27 mouse cellular contexts compared by ENCODE assay signal in the genomic region with DNA sequence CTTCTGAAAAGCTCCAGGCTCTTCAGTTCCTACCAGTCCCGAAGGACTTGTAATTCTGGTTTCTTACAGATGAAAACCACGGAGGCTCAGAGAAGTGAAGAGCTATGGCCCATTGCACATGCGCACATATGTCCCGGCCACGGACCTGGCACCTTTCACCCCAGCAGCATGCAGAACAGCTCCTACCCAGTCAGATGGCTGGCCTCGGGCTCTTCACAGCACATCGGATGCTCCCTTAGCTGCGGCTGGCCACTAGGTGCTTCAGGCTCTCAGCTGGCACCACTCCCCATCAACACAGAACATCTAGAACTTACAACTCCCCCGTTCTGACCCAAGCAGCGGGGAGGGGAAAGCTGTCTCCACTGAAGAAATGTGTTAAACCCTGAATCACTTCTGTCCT. TPM values are rescaled to one million over a fixed set of nuclear protein-coding genes. Genes with fewer than 3 reads are reported as not detected.
A peak's percentile ranks its signal among the peaks of the same experiment; 100 is the strongest.
DNase-seq lines count a peak whose midpoint lies in the region; ATAC-seq and TF ChIP-seq lines count a peak whose summit lies in the region.
"Had no signal": no experiment of that assay in that cellular context is flagged by ENCODE, and none has a peak within 500 bp of the region (broad histone marks: within the 10 kb centered on the region; RNA-seq: fewer than 3 reads in every experiment).

No protein-coding gene starts in this region.

- peaks cover 48% of the 10 kb centered on the region for H3K27me3 ChIP-seq in neural tube, embryonic 11.5 days (ENCODE audit: control insufficient read depth, insufficient read depth, low read length)
- peaks cover 69% of the 10 kb centered on the region for H3K27me3 ChIP-seq in neural tube, embryonic 15.5 days (replicated peaks)
- H3K27me3 ChIP-seq in thymus, adult 2 months (ENCODE audit: control insufficient read depth, insufficient read depth, low read length) = peaks cover 7% of the 10 kb centered on the region

- ATAC-seq in neural tube, embryonic 11.5 days (ENCODE audit: insufficient read depth, low FRiP score, low TSS enrichment) = no peak
- no peak for ATAC-seq in neural tube, embryonic 15.5 days (ENCODE audit: low FRiP score)
- ATAC-seq: activated CD4-positive, CD25-positive, alpha-beta regulatory T cell, adult 4 months; CD4-positive, CD25-positive, alpha-beta regulatory T cell, adult 4 months; forebrain, embryonic 14.5 days; forebrain, postnatal 0 days; hindbrain, embryonic 16.5 days; intestine, embryonic 15.5 days had no signal

- no peak overlapping the region for H3K9ac ChIP-seq in neural tube, embryonic 11.5 days (ENCODE audit: low read length)
- H3K9ac ChIP-seq in neural tube, embryonic 15.5 days (replicated peaks) = no peak overlapping the region
- H3K9ac ChIP-seq: forebrain, postnatal 0 days; heart, embryonic 12.5 days; heart, embryonic 15.5 days; hindbrain, embryonic 13.5 days; intestine, embryonic 15.5 days had no signal

- no peak overlapping the region for H3K27ac ChIP-seq in neural tube, embryonic 11.5 days (ENCODE audit: low read depth, low read length)
- H3K27ac ChIP-seq in neural tube, embryonic 15.5 days (replicated peaks) = no peak overlapping the region
- H3K27ac ChIP-seq in thymus, adult 2 months (ENCODE audit: control insufficient read depth, insufficient read depth, low read length) = no peak overlapping the region
- H3K27ac ChIP-seq: heart, embryonic 15.5 days; hindbrain, embryonic 10.5 days; hindbrain, embryonic 13.5 days; intestine, embryonic 15.5 days had no signal

- peak; percentile 6 for DNase-seq in neural tube, embryonic 11.5 days (ENCODE audit: low spot score)
- peak; percentile 50 for DNase-seq in brain, adult 2 months (ENCODE audit: low read depth, low spot score)
- peak; percentile 62 for DNase-seq in gonadal fat pad, adult 2 months (ENCODE audit: low read depth)
- DNase-seq in testis, postnatal 14 days (ENCODE audit: low spot score) = peak; percentile 64
- no peak for DNase-seq in thymus, adult 2 months
- DNase-seq in layer of hippocampus, adult 18-20 months (ENCODE audit: low spot score in 2 of 2) = no peak
- DNase-seq: adrenal gland, postnatal 10 days; adrenal gland, postnatal 36 days; cerebellum, adult 11 months; cerebellum, adult 9-11 months; forebrain, postnatal 0 days; gastrocnemius, postnatal 14 days; heart, adult 18-20 months; heart, postnatal 10 days; heart, postnatal 36 days had no signal

- H3K4me3 ChIP-seq in neural tube, embryonic 11.5 days (ENCODE audit: low read depth, low read length) = no peak overlapping the region
- no peak overlapping the region for H3K4me3 ChIP-seq in neural tube, embryonic 15.5 days (replicated peaks)
- no peak overlapping the region for H3K4me3 ChIP-seq in thymus, adult 2 months (ENCODE audit: control insufficient read depth, insufficient read depth, low read length)
- H3K4me3 ChIP-seq: heart, embryonic 12.5 days; heart, embryonic 15.5 days; hindbrain, embryonic 10.5 days; hindbrain, embryonic 13.5 days; intestine, embryonic 15.5 days had no signal

- WGBS in neural tube, embryonic 11.5 days = 67% methylated on average over 10 of the region's 10 CpGs
- WGBS in neural tube, embryonic 15.5 days = 66% methylated on average over 10 of the region's 10 CpGs
- 83% methylated on average over 10 of the region's 10 CpGs for WGBS in thymus, adult 2 months

- H3K9me3 ChIP-seq in neural tube, embryonic 11.5 days (ENCODE audit: control insufficient read depth, low read length) = no peaks in the 10 kb centered on the region
- H3K9me3 ChIP-seq in neural tube, embryonic 15.5 days (replicated peaks) = no peaks in the 10 kb centered on the region
- H3K9me3 ChIP-seq: heart, embryonic 12.5 days; heart, embryonic 15.5 days; hindbrain, embryonic 10.5 days; hindbrain, embryonic 13.5 days; intestine, embryonic 15.5 days had no signal

- no peaks in the 10 kb centered on the region for H3K36me3 ChIP-seq in neural tube, embryonic 11.5 days (ENCODE audit: control insufficient read depth, insufficient read depth, low read length)
- H3K36me3 ChIP-seq in neural tube, embryonic 15.5 days = no peaks in the 10 kb centered on the region
- no peaks in the 10 kb centered on the region for H3K36me3 ChIP-seq in thymus, adult 2 months (ENCODE audit: control insufficient read depth, insufficient read depth, low read length)
- H3K36me3 ChIP-seq: heart, embryonic 12.5 days; heart, embryonic 15.5 days; hindbrain, embryonic 10.5 days; hindbrain, embryonic 13.5 days; intestine, embryonic 15.5 days had no signal

- TF ChIP-seq CTCF in thymus, adult 2 months (IDR thresholded peaks at IDR 0.05; ENCODE audit: borderline replicate concordance, control insufficient read depth, extremely low read depth, insufficient read depth, low read length, poor library complexity) = no peak

- no peak overlapping the region for H3K4me2 ChIP-seq in neural tube, embryonic 11.5 days (ENCODE audit: low read depth)
- no peak overlapping the region for H3K4me2 ChIP-seq in neural tube, embryonic 15.5 days
- H3K4me2 ChIP-seq: heart, embryonic 12.5 days; heart, embryonic 15.5 days; hindbrain, embryonic 13.5 days; intestine, embryonic 15.5 days had no signal

- no peak for TF ChIP-seq POLR2A in thymus, adult 2 months (IDR thresholded peaks at IDR 0.05; ENCODE audit: control insufficient read depth, extremely low read depth, insufficient read depth, low read length, poor library complexity)

- peaks cover 13% of the 10 kb centered on the region for H3K4me1 ChIP-seq in neural tube, embryonic 11.5 days (ENCODE audit: control insufficient read depth, insufficient read depth, low read length)
- peaks cover 32% of the 10 kb centered on the region for H3K4me1 ChIP-seq in neural tube, embryonic 15.5 days
- H3K4me1 ChIP-seq in thymus, adult 2 months (replicated peaks; ENCODE audit: control insufficient read depth, insufficient read depth, low read length) = peaks cover 10% of the 10 kb centered on the region

RNA-seq across cellular contexts. Expression of a gene that starts 35.4 kb away (rescaled TPM):
- polyA plus RNA-seq in neural tube, embryonic 11.5 days (2014; fragmentation: Nextera tagmentation; extraction: Ambion mirVana) = 22.7 and 24.8 TPM in 2 replicates
- 31.2 and 36.4 TPM in 2 replicates for polyA plus RNA-seq in neural tube, embryonic 15.5 days (2015; fragmentation: Nextera tagmentation; extraction: Ambion mirVana)
- polyA plus RNA-seq in gonadal fat pad, adult 2 months (2012; rRNA removed) = 33.7 and 36.5 TPM in 2 replicates
- polyA plus RNA-seq in thymus, adult 2 months (2012; rRNA removed) = 13.4 and 17.0 TPM in 2 replicates
- 10 to 100 TPM; 14.7 to 19.0 TPM for total RNA-seq in layer of hippocampus, adult 18-20 months (2021)

RNA-seq across cellular contexts. Expression of a gene that starts 42.1 kb away (rescaled TPM):
- polyA plus RNA-seq in neural tube, embryonic 11.5 days (2014; fragmentation: Nextera tagmentation; extraction: Ambion mirVana) = 3.1 and 3.4 TPM in 2 replicates
- 6.5 and 9.3 TPM in 2 replicates for polyA plus RNA-seq in neural tube, embryonic 15.5 days (2015; fragmentation: Nextera tagmentation; extraction: Ambion mirVana)
- 33.4 and 35.1 TPM in 2 replicates for polyA plus RNA-seq in gonadal fat pad, adult 2 months (2012; rRNA removed)
- 4.4 and 4.7 TPM in 2 replicates for polyA plus RNA-seq in thymus, adult 2 months (2012; rRNA removed)
- 10 to 100 TPM; 61.3 to 70.6 TPM for total RNA-seq in layer of hippocampus, adult 18-20 months (2021)
- polyA plus RNA-seq: CD4-positive, CD25-positive, alpha-beta regulatory T cell, adult 4 months had no signal

RNA-seq across cellular contexts. Expression of a gene that starts 54.8 kb away (rescaled TPM):
- polyA plus RNA-seq in neural tube, embryonic 11.5 days (2014; fragmentation: Nextera tagmentation; extraction: Ambion mirVana) = 0.08 TPM in 1 of 2 replicates, not detected in the other
- 0.05 and 0.32 TPM in 2 replicates for polyA plus RNA-seq in neural tube, embryonic 15.5 days (2015; fragmentation: Nextera tagmentation; extraction: Ambion mirVana)
- polyA plus RNA-seq in gonadal fat pad, adult 2 months (2012; rRNA removed) = 0.32 and 0.37 TPM in 2 replicates
- 0.31 and 0.85 TPM in 2 replicates for polyA plus RNA-seq in thymus, adult 2 months (2012; rRNA removed)
- under 1 TPM in 1 of 2 experiments, not detected in 1; 0.42 TPM for total RNA-seq in layer of hippocampus, adult 18-20 months (2021)
- total RNA-seq: forebrain, postnatal 0 days; gastrocnemius, adult 18-20 months; gastrocnemius, postnatal 14 days; heart, adult 18-20 months; heart, postnatal 10 days; heart, postnatal 36 days had no signal
- polyA plus RNA-seq: embryonic facial prominence, embryonic 11.5 days; forebrain, embryonic 14.5 days had no signal

Comparison
In these comparisons a context has a peak if more than half of its experiments do, and no peak if none do; other contexts are left out.
1. DNase-seq: peak in neural tube, embryonic 11.5 days (single experiment), brain, adult 2 months (single experiment), gonadal fat pad, adult 2 months (single experiment) and testis, postnatal 14 days (single experiment); none in thymus, adult 2 months (single experiment) and layer of hippocampus, adult 18-20 months (0 of 2).